Mouse (Mus musculus): ENCODE results near the gene Lrmp.

DNA sequence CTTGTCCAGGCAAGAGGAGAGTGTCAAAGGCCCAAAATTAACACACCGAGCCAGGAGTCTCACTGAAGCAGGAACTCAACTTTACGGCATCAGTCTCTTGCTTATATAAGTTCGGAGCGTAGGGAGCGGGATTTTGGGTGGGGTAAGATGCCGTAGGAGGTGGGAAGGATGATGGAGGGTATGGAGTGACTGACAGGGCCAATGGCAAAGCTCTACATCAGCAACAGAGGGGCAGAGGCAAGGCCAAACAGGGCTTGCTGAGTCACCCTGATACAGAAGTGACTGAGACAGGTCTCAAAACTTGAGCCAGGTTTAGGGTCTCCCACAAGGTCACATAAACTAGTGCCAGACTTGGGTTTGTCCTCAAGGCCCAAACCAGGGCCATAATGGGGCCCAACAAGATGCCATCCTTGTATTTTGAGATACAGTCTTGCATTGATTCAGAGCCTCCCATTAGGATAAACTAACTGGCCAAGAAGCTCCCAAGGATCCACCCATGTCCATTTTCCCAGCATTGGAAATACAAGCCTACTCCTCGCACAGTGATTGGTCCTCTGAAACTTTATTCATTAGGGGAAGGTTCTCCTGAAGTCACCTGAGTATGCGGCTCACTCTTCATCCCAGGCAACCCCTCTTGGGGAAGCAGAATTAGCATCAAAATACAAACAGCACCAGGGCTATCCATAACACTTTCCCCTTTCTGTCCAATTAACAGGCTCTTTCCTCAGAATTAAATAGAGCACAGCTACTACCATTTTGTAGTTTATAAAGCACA is 30.9 kb upstream of the Lrmp start:
- TF ChIP-seq CTCF (IDR thresholded peaks at IDR 0.05; ENCODE audit: low read depth, low read length): no peak
- TF ChIP-seq POLR2A (IDR thresholded peaks at IDR 0.05; ENCODE audit: insufficient read depth, low read length): no peak
- 0 out of 2 replicates have a peak, but pooled peaks have one; percentile 23 for TF ChIP-seq EP300 (IDR thresholded peaks at IDR 0.05; ENCODE audit: insufficient read depth, low read depth, low read length)

Measured in ES-Bruce4 (cell line).